Mouse (Mus musculus) common myeloid progenitor, adult 5-6 weeks (primary cell): ENCODE results near the gene Cep250. TPM values are rescaled to one million over a fixed set of nuclear protein-coding genes. Genes with fewer than 3 reads are reported as not detected.
"Not testable (repeated sequence)": the region's sequence is repeated elsewhere in the genome, so short reads cannot be mapped to it uniquely, and the experiment has no call there.

Source experiments
- ATAC-seq: replicated peaks from 2 replicates; pipeline ENCODE4 v1.8.0; 2016; ENCODE audit warnings: low read depth, mild to moderate bottlenecking, moderate TSS enrichment, inconsistent platforms; ENCODE audit not compliant: poor library complexity, severe bottlenecking
- total RNA-seq: library from RNA; stranded (forward); fragments of 200-1000, 187-1606 nt; gene quantifications from 2 replicates; pipeline ENCODE4 v1.2.3, GENCODE M21; 2017

Gene Cep250
- 36.6 and 46.4 TPM in 2 replicates for total RNA-seq

GRCm38 (mm10) chr2:155956134-155957059 is at the start of gene Cep250:
Gene Cep250 (plus strand): TSS chr2:155956458.
- ATAC-seq: peak; percentile 96

DNA sequence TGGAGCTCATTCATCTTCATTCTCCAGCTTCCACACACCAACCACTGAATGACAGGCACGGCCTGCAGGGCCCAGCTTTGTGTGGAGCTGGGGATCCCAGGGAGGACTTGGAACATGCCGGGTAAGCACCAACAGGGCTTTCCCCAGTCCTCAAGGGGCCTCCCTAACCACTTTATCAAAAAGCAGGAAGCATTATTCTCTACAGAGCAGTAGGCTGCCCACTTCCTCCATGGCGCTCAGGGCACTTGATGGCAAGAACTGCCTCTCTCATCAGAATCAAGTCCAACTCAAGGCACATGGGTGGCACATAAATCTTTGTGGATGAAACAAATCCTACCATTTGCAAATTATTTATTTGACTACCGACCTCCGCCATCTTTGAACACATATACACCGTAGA is 41.6 kb upstream of the Cep250 start:
- peak; percentile 65 for ATAC-seq

DNA sequence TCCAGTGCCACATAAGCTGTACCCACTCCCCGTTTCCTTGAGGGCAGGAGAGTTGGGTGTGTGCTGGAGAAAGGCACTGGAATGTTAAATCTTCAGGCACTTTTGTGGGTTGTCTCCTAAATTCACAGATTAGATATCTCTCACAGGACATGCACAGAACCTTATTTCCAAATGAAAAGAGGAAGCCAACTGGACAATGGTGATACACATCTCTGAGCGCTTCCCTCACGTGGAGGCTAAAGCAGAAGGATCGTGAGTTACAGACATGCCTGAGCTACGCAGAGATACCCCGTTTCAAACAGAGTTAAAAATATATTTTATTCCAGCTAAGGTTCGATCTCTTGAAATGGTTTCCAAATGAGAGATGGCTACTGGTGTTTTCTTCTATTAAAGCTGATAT is 33.1 kb upstream of the Cep250 start:
- no peak; the same call in 1 of the 2 replicates for ATAC-seq

- ATAC-seq: not testable (repeated sequence)
These were observed 31.0 kb upstream of the Cep250 start for GRCm38 (mm10) chr2:155925213-155925612.

GRCm38 (mm10) chr2:155928711-155929345 is 27.4 kb upstream of the Cep250 start:
- ATAC-seq: no peak

DNA sequence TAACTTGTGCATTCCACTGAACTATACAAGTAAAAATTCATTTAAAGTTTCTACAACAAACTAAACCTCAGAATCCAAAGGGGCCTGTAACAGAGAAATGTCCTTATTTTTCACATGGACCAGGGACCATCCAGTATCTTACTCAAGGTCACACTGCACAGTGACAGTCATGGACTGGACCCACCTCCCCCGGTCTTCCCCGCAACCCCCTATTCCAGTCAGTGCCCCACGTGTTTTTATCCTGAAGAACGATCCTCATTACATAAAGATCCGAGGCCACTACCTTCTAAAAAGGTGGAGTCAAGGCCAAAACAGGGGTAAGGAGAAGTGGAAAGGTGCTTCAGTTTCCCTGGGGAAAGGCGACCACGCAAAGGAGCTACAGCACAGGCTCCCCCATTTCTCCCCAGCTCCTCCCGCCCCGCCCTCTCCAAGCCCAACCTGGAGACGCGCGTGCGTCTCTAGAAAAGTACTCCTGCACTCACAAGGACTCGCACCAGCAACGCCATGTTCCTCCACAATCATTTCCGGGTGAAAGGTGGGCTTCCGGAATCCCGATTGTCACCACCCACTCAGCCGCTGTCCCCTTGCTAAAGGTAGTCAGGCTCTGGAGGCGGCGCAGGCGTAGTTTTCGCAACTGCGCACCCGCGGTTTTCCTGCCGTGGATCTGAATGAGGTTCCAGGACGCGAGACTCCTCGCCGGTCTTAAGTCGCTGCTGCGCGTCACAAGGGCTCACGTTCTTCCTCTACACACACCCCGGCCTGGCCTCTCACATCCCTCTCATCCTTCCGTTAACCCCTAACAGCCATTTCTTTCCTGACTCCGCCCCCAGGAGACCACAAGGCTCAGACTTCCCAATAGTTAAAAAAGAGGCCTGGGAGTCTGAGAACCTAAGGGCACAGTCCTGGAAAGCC is 26.5 kb upstream of the Cep250 start, which contains the start of gene Uqcc1:
TSS of gene Uqcc1 (minus strand) at position 780 of the 912 bp plus-strand sequence.
- ATAC-seq: peak; percentile 97

DNA sequence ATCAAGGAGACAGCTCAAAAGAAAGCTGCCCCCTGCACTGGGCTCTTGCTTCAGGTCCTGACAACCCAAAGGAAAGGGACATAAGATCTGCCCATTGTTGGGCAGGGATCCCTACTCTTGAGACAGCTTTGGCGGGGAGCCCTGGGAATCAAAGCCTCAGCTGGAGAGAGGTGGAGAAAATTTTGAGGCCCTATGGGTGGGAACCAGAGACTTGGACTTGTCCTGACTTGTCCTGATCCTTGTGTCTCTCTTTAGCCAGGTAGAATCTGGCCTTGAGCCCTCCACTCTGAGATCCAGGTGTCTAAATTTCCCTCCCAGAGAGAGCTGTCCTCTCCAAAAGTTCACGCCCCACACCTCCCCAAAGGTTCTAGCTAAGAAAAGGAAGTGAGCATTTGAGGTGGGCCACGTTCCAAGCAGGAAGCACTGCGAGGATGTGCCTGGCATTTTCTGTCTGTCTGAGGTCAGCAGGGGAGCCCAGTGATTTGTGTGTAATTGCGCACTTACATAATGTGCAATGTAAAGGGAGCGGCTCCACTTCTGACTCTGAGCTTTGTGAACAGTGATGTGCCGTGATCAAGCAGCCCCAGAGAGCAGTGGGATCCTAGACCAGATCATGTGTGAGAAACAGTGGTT is 16.2 kb upstream of the Cep250 start:
- ATAC-seq: peak; percentile 82

DNA sequence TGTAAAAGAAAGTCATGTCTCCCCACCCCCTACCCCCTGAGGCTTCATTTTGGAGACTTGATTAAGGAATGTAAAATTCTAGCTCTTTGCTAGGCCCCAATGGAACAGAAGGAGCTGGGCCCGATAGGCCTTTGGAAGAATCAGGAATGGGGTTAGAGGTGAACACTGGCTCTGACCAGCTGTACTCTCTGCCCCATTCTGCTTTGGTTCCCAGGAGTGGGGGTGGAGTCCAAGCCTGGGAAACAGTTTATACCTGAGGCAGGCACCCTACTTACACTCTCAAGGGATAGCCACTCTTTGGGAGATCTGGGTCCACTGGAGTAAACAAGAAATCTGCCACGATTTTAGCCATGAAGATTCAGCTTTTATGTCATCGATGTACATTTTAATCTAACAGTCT is 15.6 kb upstream of the Cep250 start, which contains the start of gene Gm15557:
TSS of gene Gm15557 (plus strand) at position 48 of the 400 bp plus-strand sequence.
- no peak for ATAC-seq

DNA sequence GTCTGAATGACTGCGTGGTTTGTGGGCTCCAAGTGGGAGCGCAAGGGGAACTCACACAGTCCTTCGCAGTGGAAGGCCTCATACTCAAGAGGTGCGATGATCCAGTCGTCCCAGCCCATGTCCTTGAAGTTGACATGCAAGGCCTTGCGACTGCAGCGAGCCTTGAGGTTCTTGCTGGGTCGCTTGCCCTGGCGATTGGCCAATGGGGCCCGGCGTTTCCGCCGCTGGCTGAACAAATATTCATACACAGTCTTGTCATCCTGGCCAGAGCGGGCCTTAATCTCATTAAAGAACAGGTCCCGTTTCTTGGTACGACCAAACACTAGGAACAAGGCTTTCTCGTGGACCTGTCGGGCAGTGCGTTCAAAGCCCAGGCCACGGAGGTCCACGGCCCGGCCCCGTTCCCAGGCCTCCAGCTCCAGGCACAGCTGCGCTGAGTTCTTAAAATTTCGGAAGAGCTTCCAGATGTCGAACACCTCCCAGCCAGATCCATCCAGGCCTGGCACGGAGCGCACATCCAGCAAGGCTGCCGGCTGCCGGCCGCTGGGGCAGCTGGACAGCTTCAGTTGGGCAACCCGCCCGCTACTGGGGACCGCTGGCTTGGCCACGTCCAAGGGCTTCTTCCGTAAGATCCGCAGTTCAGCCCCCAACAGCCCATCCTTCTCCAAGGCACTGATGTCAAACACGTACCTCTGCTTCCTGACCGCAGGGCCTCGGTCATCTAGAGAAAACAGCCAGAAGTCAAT is 14.4 kb upstream of the Cep250 start:
- ATAC-seq: no peak

- ATAC-seq: no peak
These were observed 12.8 kb upstream of the Cep250 start for GRCm38 (mm10) chr2:155943463-155943862.

GRCm38 (mm10) chr2:155944685-155945084 is 11.6 kb upstream of the Cep250 start:
- no peak for ATAC-seq

GRCm38 (mm10) chr2:155945124-155945523 is 11.1 kb upstream of the Cep250 start, which contains the start of gene Gdf5:
Gene Gdf5 (minus strand): TSS chr2:155945367.
- ATAC-seq: no peak

GRCm38 (mm10) chr2:155945580-155945979 is 10.7 kb upstream of the Cep250 start:
- no peak for ATAC-seq

- peak; percentile 78 for ATAC-seq
These were observed 10.2 kb upstream of the Cep250 start for GRCm38 (mm10) chr2:155946069-155946468.

GRCm38 (mm10) chr2:155946499-155946898 is 9.8 kb upstream of the Cep250 start:
- ATAC-seq: no peak

DNA sequence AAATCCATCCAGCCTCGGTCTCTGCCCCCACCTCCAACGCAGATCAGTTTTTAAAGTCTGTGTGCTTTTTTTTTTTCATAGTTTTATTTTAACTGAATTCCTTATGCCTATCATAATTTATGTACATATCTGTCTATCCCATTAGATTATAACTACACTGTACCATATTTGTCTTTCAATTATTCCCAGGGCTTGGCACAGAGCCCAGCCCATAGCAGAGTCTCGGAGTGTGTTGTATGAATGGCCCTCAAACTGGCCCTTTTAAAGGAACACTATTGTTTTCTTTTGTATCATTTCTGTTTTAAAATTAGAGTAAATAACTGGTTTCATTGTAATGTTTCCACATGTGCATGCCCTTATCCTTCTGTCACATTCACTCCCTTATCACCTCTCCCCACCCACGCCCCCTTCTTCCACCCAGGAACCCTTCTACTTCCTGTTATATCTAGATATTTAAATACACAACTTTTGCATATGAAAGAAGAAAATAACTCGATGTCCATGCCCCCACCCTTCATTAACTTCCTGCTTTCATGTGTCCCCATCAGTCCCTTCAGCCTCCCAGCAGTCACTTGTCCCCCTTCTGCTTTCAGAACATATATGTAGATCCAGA is 8.8 kb upstream of the Cep250 start:
- peak; percentile 31 for ATAC-seq

GRCm38 (mm10) chr2:155949362-155949761 is 6.9 kb upstream of the Cep250 start:
- ATAC-seq: no peak

DNA sequence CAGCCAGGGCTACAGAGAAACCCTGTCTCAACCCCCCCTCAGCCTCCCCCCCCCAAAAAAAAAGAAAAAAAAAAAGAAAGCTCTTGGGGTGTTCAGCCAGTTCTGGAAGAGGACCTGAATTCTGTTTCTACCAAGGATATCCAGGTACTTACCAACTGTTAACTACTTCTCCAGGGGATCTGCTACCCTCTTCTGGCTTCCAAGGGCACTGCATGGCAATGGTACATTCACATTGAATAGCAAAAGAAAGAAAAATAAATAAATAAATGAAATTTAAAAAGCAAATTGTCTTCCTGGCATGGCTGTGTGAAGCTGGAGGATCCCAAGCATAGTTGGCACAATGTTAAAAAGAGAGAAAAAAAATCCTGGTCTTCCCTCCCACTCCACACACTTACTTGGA is 4.3 kb upstream of the Cep250 start:
- peak; percentile 39; the same call in 1 of the 2 replicates for ATAC-seq
